Mouse (Mus musculus) erythroblast, adult 5-6 weeks (primary cell): ENCODE results near the gene Slc4a1. TPM values are rescaled to one million over a fixed set of nuclear protein-coding genes. Genes with fewer than 3 reads are reported as not detected.
A peak's percentile ranks its signal among the peaks of the same experiment; 100 is the strongest.

Experiments
- ATAC-seq: replicated peaks from 2 replicates; pipeline ENCODE4 v1.8.0; 2016; ENCODE audit warnings: moderate number of reproducible peaks, mild to moderate bottlenecking, moderate TSS enrichment, inconsistent platforms; ENCODE audit not compliant: poor library complexity, low FRiP score, severe bottlenecking
- total RNA-seq, 2 experiments: library from RNA; stranded (forward) in 1 of 2; stranded (reverse) in 1 of 2; fragments of 150-400 nt in 1 of 2; fragments of 200-764, 138-1000 nt in 1 of 2; gene quantifications; 2 replicates each; pipeline versions ENCODE4 v1.2.3 to v1.2.4; 2015 to 2017; ENCODE audit warnings: low replicate concordance in 2 of 2

The Slc4a1 gene
- total RNA-seq, 2 experiments from 2014 or later = 4,977 to 6,454 TPM

GRCm38 (mm10) chr11:102334010-102334409, 32.0 kb downstream of the Slc4a1 start:
- no peak for ATAC-seq

DNA sequence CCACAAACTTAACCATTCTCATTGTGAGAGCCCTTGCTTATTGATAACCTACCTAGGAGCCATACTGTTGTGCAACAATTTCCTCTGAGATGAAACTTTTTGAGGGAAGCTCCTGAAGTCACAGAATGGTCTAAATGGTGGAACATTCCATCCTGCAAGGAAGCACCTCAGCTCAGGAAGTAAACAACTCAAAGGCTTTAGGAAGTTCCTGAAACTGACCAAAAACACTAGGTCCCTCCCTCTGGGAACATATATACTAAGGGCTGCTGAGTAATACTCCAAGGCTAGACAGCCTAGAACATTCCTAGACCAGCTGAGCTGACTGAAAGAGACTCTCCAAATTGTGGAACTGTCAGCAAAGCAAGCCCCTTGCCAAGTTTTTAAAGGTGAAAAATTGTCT, 32.9 kb downstream of the Slc4a1 start:
- no peak for ATAC-seq

- ATAC-seq = no peak
Observed at GRCm38 (mm10) chr11:102331806-102332205, 34.2 kb downstream of the Slc4a1 start.

- ATAC-seq = no peak
Observed at GRCm38 (mm10) chr11:102330039-102330438, 36.0 kb downstream of the Slc4a1 start.

DNA sequence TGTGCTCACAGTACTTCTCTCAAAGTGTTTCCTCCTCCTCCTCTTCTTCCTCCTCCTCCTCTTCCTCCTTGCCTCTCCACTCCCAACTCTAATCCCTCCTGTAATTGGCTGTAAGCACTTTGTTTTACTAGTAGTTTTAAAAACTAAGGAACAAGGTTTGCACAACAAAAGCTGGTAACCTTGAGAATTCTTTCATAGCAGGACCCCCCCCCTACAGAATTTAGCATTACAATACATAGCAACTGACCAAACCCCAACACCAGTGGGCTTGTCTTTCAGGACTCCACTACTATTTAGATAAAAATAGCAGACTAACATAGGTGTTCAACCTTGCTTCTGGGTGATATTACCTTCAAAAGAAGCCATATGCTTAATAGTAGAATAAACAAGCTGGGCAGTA, 36.5 kb downstream of the Slc4a1 start:
- no peak for ATAC-seq

GRCm38 (mm10) chr11:102327839-102328238, 38.2 kb downstream of the Slc4a1 start:
- ATAC-seq = peak; percentile 74

GRCm38 (mm10) chr11:102327250-102327649, 38.8 kb downstream of the Slc4a1 start:
- ATAC-seq = no peak

DNA sequence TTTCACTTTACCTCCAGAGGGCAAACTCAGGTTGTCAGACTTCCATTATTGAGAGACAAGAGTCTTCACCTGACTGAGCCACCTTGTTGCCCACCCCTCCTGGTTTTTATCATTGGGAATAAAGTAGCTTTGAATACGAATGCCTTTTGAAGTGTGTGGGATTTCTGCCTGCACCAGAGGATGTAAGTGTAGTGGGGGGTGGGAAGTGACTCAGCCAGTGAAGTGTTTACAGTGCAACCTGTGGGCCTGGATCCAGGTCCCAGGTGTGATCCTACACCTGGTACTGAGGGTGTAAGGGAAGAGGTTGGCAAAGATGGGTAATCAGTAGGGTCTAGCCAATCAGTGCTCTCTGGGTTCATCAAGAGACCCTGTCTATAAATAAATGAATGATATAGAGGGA, 42.5 kb downstream of the Slc4a1 start:
- ATAC-seq = no peak

DNA sequence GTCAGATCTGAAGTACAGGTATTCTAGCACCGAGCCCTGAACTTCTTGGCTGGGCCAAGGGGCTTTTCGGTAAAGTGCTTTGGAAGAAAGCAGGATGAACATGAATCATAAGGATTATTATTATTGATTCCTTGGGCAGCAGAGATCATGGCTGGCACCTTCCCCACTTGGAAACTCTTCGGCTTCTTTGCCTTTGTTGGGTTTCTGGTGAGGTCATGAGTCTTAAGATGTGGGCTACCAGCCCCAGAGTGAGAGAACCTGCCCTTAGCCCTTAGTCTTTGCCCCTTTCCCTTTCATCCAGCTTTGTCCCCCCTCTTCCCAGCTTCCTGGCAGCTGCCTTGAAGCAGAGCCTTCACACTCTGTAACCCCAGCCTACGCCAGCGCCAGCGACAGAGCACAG, 44.1 kb downstream of the Slc4a1 start:
- no peak for ATAC-seq

DNA sequence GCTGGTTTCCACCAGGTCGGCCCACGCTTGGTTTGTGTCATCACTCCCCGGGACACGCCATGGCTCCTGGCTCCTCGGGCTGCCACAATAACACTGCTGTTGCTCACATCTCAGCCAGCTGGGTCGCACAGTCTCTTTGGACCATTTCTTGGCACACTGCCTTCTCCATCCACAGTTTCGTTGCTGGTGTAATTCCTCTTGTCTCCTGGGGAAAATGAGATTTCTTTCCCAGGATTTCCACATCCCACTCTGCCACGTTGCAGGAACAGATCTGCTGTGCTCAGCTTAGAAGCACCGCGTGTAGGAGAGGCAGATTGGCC, 45.4 kb downstream of the Slc4a1 start:
- no peak for ATAC-seq

DNA sequence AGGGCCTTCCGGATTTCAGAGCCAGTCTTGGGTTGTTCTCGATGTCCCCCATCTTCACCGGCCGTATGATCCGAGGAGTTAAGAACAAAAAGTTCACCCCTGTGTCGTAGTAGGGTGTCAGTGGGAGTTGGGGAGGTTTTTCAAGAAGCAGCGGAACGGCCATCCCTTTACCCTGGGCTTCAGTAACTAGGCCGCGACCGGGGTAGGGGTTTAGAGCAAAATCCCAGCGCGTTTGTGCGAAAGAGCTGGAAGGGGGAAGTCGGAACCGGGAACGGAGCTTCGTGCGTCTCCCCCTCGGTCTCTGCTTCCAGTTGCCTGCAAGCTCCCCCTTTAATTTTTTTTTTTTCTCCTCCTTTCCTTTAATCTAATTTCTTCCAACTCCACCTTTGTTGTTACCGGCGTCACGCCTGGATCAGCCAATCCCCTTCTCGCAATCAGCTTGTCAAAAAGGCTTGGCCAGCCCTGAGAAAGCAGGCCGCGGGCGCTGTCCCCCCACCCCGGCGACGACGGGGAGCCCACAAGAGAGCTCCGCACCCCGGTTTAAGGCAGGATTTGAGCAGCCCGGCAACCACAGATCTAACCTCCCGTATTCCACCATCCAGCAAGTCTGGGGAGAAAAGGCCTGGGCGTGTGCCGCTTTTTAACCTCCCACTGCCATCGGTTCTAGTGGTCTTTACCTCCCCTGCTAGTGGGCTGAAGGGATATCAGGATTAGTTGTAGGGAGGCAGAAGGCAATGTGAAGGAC, 45.9 kb downstream of the Slc4a1 start:
- ATAC-seq = peak; percentile 55

DNA sequence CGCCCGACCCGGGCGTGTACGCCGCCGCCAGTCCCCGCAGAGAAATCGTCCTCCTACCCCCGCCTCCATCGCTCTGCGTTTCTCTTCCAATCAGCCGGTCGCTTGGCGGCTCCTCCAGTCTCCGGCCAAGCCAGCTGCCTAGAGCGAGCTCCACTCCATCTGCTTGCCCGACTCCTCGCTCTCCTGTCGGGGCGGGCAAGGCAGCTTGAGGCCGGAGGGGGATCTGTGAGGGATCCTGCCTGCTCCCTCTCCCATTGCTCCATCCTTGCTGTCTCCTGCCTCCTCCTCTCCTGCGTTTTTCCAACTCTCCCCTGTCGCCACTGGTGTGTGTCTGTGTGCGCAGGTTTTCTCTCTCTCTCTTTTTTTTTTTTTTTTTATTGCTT, 46.6 kb downstream of the Slc4a1 start, which contains the start of gene Ubtf:
Ubtf (minus strand) TSS at position 333 of the 383 bp plus-strand sequence.
- peak; percentile 67 for ATAC-seq

DNA sequence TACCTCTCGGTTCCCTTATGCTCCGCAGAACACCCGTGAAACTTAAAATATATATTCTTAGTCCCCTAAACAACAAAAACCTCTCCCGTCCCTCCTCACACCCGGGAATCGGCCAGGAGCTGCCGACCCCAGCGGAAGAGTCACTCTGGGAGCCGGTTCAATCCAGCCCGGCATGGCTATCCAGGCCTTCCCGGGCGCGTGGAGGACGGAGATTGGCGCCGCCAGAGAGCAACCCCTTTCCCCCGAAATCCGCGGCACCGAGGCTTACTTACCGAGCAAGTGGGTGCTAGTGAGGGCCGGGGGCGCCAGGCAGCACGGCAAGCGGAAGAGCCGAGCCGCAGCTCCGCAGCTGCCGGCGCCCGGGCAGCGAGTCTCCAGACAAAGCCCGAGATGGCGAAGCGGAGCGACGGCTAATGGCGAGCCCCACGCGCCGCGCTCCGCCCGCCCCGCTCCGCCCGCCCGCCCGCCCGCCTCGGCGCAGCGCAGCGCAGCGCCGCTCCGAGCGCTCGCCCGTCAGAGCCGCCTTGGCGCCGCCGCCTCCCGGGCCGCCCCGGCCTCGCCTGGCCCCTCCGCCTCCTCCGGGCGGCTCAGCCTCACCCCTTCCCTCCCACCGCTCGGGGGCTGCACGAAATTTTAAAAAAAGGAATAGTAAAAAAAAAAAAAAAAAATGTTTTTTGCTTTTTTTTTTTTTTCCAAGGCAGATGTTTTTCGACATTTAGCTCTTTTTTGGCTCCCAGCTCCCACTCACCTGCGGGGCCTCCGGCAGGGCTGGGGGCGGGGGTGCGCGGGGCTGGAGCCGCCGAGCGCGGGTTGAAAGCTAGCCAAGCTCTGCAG, 47.2 kb downstream of the Slc4a1 start:
- no peak; the same call in 1 of the 2 replicates for ATAC-seq

DNA sequence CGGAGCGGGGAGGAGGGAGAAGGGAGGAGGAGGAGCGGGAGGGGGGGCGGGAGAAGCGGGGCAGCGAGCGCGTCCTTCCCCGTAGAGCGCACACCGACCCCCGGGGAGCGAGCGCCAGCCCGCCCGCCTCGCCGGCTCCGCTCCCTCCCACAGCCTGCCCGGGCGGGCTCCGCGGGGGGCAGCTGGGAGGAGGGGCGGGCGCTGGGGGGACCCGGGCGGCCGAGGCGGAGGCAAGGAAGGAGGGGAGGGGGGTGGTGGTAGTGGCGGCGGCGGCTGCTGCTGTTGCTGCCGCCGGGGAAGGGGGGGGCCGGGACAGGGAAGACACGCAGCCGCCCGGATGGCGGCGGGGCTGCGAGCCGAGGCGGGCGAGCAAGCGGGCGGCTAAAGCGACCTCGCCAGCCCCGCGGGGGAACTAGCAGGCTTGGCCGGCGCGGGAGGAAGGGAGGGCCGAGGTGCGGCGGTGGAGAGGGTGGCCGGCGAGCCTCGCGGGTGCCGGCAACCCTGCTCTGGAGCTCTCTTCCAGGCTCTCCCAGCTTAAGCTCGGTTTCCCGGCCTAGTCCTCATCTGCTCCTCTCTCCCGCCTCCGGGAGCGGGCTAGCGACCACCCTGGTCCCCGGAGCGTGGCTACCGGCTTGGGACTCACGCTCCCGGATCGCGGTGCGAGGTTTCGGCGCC, 48.0 kb downstream of the Slc4a1 start:
- ATAC-seq = peak; percentile 5; the same call in 1 of the 2 replicates

- 0 out of 2 replicates have a peak, but pooled peaks have one; percentile 4 for ATAC-seq
Observed at GRCm38 (mm10) chr11:102317298-102317900, 48.6 kb downstream of the Slc4a1 start.

GRCm38 (mm10) chr11:102316572-102317297, 49.3 kb downstream of the Slc4a1 start:
- ATAC-seq = peak; percentile 61

DNA sequence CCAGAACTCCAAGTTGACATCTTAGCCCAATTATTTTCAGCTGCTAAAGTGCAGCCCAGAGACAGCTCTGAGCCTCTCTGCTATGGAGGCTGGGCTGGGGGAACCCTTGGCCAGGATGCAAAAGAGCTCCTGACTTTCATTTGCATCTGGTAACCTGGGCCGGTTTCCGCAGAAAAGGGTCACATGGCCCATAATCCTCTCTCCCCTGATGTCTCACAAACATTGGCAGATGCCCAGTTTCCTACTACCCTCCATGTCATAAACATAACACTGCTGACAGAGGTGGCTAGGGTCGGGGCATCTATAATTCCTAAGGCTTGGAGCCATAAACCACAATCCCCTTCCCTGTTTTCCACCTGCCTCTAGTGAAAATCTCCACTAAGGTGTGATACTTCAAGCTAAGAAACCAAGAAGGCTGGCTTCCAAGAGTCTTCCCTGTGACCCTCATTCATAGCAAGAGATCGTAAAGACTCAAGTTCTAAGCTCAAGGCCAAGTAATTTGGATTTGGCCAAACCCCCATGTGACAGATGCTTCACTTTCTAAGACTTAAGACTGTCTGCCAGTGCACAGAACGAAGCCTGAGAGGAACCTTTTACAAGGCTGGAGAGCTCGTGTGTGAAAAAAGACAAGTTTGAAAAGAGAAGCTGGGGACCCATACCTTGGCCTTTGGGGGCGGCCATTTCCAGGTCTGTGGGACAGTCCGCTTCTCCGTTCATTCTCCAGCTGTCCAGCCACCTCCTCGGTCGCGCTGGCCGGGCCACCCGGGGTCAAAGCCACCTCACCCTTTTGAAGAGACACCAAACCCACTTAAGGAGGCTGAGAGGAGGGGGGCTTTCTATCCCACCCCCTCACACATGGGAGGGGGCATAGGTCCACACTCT, 50.1 kb downstream of the Slc4a1 start:
- ATAC-seq = no peak

DNA sequence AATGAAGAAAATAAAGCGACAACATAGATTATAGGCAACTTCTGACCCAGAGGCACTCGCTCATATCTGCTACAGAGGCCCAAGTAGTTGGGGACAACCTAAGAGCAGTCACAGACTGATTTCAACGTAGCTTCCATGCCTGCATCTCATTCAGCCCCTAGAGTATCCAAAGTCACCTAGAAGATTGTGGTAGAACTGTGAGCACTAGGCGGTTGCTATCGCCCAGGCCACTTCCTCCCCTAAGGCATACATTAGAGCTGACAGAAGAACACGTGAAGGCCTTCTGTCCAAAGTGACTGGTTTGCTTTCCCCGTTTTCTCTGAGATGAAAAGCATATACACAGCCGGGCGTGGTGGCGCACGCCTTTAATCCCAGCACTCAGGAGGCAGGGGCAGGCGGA, 51.7 kb downstream of the Slc4a1 start:
- no peak for ATAC-seq

DNA sequence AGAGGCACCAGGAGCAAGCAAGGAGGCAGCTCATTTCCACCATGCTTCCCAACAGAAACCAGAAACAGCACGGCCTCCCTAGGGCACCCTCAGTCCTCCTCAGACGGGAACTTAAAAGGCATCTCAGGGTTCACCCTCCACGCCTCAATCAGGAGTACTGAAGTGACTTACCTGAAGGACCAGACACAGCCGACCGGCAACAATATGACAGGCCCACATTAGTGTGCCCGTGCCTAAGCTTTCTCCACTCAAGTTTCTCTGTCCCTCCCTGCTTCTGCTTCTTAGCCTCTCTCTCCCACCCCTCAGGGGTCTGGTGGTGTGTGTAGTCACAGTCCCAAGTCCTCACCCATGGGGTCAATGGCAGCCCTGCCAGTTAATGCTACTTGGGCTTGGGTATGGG, 53.4 kb downstream of the Slc4a1 start:
- no peak for ATAC-seq
